Mouse (Mus musculus) kidney, adult 9 months (tissue): Measurements from ENCODE around the gene Gm5475.

Source experiments
- DNase-seq: peaks from one replicate; pipeline ENCODE4 v3.0.0; 2022

The Gm5475 gene

DNA sequence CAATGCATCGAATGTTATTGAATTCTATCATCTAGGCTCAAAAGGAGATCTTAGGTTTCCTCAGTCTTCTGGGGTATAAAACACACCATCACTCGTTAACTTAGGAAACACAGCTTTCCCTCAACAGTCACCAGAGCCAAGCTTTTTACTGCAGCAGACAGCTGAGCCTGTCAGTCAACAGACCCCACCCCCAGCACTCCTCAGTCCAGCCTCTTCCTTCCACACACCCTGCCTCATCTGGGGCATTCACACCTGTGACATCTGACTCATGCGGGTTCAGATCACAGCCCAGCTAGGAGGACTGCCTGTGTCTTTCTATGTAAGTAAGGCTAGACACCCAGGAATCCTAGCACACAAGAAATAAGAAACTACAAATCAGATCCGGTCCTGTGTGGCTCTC, 7.9 kb upstream of the Gm5475 start:
- peak; percentile 64 for DNase-seq

GRCm38 (mm10) chr15:100414942-100415341, 7.0 kb upstream of the Gm5475 start:
- no peak for DNase-seq

GRCm38 (mm10) chr15:100415684-100416083, 6.3 kb upstream of the Gm5475 start:
- DNase-seq, result no peak

GRCm38 (mm10) chr15:100417854-100418450, 4.0 kb upstream of the Gm5475 start:
- DNase-seq, result no peak

- peak; percentile 30 for DNase-seq
Measured at GRCm38 (mm10) chr15:100419311-100419710, 2.6 kb upstream of the Gm5475 start.

DNA sequence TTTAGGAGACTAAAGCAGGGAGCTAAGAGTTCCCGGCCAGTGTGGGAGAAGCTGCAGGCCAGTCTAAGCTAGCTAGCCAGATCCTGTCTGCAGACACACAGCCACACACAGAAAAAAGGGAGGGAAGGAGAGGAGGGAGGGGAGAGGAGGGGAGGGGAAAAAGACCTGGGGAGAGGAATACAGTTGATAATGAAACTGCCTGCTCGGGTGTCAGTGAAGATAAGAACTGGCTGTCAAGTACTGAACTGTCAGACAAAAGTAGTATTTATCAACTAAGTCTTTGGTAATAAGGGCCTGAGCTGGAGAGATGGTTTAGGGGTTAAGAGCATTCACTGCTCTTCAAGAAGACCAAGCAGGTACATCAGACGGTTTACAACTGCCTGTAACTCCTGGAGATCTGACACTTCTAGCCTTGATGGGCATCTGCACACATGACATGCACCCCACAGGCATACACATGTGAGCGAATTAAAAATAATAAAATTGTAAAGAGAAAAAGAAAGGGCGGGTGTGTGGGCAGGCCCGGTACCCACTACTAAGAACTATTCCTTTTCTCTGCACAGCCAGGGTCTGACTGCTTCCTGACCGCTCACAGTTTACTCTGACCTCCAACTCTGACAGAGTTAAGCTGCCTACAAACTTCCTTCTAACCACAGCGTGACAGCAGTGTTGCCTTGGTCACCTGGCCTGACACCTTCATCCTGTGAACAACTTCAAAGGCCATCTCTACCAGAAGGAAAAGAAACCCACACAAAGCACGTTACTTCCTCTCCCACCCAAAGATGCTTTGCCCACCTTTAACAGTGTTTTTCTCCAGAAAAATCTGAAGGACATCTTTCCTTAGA, 1.8 kb upstream of the Gm5475 start:
- no peak for DNase-seq

GRCm38 (mm10) chr15:100421059-100421757, 739 bp upstream of the Gm5475 start:
- no peak for DNase-seq

DNA sequence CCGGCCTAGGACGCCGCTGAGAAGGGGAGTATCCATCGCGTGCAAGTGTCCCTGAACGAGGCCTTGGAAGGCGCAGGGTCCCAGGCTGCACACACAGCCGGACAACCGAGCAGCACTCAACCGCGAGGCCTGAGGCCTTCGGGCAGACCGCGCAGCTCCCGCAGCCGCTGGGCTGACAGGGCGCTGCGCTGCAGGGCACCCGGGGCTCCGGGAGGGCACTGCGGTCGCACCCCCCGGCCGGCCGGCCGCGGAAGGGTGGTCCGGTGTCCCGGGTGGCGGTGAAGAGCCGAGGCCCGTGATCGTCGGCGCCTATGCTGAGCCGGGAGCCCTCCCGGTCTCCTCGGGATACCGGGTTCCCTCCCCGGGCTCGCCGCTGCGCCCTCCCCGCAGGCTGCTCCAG, 529 bp downstream of the Gm5475 start:
- DNase-seq, result no peak

- peak; percentile 97 for DNase-seq
Measured at GRCm38 (mm10) chr15:100422899-100423860, 1.2 kb downstream of the Gm5475 start.

DNA sequence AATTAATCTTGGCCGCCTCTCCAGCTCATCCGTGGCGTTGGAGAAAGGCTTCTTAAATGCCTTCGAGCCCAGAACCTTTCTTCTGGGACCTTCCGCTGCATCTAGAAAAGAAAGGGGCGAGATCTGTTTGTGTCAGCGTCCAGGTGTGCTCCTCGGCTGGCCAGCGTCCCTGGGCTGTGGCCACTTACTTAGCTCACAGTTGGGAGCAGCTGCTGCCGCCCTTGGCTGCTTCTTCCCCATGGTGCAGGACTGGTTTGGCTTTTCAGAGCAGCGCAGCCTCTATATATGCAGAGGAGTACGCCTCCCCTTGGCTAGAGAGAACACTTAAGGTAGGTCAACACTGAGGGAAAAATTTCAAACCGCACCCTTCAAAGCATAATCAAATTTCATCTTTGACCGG, 2.0 kb downstream of the Gm5475 start:
- DNase-seq, result peak; percentile 73

GRCm38 (mm10) chr15:100424396-100425122, 2.6 kb downstream of the Gm5475 start, which contains the start of gene Slc11a2:
Gene Slc11a2 (minus strand): TSS chr15:100425072.
- peak; percentile 80 for DNase-seq

GRCm38 (mm10) chr15:100428296-100428905, 6.5 kb downstream of the Gm5475 start:
- DNase-seq, result no peak

GRCm38 (mm10) chr15:100429959-100430565, 8.1 kb downstream of the Gm5475 start:
- DNase-seq, result peak; percentile 72

DNA sequence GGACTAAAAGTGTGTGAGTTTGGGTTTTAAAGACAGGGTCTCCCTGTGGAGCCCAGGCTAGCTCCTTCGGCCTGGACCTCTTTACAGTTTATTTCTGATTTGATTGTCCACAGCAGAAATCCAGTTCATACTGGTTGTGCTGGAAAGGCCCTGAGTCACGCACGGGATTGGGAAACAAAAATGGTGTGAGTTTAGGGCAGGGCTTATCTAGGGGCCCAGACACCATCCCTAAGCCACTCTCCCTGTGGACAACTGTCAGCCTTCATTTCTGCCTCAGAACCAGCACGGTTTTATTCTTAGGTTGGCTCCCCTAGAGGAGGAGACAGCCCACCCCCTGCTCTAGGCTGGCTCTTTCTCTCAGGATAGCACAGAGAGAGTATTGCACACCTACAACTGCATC, 11.3 kb downstream of the Gm5475 start:
- no peak for DNase-seq

DNA sequence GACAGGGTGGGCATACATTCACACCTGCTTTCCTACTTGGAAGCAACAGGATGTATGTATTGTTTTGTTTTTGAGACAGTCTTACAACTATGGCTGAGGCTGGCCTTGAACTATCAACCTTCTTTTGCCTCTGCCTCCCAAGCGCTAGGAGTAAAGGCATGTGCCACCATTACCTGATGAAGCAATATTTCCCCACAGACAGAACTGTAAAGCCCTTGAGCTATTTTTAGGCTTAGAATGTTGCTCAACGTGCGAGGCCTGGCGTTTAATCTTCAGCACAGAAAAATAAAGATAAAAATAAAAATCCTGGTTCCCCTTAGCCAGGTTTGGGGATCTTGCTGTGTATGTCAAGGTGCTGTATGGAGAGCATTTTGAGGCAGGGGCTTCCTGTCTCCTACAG, 14.2 kb downstream of the Gm5475 start:
- DNase-seq, result no peak

GRCm38 (mm10) chr15:100436518-100436917, 14.6 kb downstream of the Gm5475 start:
- no peak for DNase-seq

- DNase-seq, result peak; percentile 89
Measured at GRCm38 (mm10) chr15:100443126-100443922, 21.4 kb downstream of the Gm5475 start.

DNA sequence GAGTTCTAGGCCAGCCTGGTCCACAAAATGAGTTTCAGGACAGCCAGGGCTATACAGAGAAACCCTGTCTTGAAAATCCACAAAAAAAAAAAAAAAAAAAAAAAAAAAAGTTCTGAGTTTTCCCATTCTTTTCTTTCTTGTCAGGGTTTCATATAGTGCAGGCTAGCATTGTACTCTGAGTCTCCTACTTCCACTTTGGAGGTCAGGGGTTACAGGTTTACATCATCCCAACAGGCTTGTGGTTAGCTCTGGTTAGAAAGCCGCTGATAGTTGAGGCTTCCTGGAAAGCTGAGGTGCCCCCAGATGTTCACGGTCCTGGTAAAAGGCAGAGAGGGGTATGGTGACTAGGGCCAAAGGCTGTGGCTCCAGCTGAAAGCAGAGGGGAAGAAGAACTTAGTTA, 24.9 kb downstream of the Gm5475 start:
- DNase-seq, result no peak

DNA sequence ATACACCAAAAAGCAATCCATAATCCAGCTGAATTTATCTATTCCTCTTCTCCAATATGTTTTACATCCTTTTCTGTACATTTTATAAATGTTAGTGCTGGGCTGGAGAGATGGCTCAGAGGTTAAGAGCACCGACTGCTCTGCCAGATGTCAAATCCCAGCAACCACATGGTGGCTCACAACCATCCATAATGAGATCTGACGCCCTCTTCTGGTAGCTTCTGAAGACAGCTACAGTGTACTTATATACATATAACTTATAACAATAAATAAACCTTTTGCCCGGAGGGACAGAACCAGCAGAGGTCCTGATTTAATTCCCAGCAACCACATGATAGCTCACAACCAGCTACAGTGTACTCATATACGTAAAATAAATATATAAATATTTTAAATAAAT, 26.6 kb downstream of the Gm5475 start:
- no peak for DNase-seq

DNA sequence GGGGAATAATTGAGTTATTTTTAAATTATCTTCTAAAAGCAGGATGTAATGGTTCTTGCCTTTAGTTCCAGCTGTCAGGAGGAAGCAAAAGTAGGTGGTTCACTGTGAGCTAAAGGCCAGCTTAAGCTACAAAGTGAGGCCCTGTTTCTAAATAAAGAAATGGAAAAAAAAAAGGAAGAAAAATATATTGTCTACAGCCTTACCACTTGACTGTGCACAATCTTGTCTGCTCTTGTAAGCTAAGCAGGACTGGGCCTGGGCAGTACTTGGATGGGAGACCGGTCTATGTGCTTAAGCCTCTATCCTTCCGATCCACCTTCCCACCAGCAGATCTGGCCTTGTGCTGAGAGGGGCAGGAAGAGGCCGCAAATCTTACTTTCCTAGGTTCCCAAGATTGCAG, 27.5 kb downstream of the Gm5475 start:
- no peak for DNase-seq
